Mouse (Mus musculus): ENCODE measurements at regions not wholly inside any gene's neighbourhood (a gene's known extent, or its start where the extent isn't known, plus 50 kb on each side); places are given as distances from the start of the nearest gene placed in this dataset.

DNA sequence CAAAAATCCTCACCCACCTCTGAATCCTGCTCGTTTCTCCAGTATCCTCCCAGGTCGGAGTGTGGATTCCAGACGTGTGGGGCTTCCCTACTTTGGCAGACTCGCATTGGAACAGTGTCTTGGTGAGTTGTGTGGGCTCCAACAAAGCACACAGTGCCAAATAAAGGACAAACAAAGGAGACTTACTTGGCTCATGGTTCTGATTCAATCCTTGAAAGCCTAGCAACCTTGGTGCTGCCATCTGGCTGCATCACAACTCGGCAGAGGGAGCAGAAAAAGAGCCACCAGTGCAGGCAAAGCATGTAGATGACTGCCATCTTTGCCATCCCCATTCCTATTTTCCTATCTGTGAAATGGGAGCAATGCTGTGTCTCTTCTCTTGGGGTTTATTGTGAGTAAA lies 64.0 kb downstream of the Il9r start:
- peak; percentile 90 for DNase-seq (ENCODE audit: low read depth)
- TF ChIP-seq POLR2A (IDR thresholded peaks at IDR 0.05; ENCODE audit: borderline replicate concordance, extremely low read depth, insufficient read depth, insufficient read length, poor library complexity, severe bottlenecking) (no peak), CTCF (IDR thresholded peaks at IDR 0.05; ENCODE audit: borderline replicate concordance, extremely low read depth, insufficient read depth, insufficient read length) (no peak)

- no peak for TF ChIP-seq CTCF (IDR thresholded peaks at IDR 0.05; ENCODE audit: borderline replicate concordance, extremely low read depth, insufficient read depth, insufficient read length)
- no peak for TF ChIP-seq POLR2A (IDR thresholded peaks at IDR 0.05; ENCODE audit: borderline replicate concordance, extremely low read depth, insufficient read depth, insufficient read length, poor library complexity, severe bottlenecking)
- DNase-seq (ENCODE audit: low read depth), result no peak
Measured at GRCm38 (mm10) chr11:32133996-32134395, 66.1 kb downstream of the Il9r start.

GRCm38 (mm10) chr11:32132008-32132615 lies 68.0 kb downstream of the Il9r start:
- DNase-seq (ENCODE audit: low read depth), result no peak

DNA sequence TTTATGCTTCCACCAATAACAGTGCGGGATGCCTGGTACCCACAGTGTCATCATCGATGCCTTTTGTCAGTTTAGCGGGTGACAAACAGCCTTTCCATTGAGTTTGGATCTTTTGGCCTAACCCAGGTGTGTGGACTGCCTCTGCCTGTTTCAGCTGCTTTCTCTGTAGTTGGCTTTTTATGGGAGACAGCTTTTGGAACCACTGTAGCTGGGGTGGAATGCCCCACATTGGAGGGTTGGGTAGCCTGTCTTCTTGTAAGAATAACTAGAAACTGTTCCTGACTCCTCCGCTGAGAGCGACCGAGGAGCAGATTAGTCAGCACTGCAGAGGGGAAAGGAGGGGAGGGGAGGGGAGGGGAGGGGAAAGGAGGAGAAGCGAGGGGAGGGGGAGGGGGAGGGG lies 71.5 kb downstream of the Il9r start:
- no peak for TF ChIP-seq POLR2A (IDR thresholded peaks at IDR 0.05; ENCODE audit: borderline replicate concordance, extremely low read depth, insufficient read depth, insufficient read length, poor library complexity, severe bottlenecking)
- no peak for TF ChIP-seq CTCF (IDR thresholded peaks at IDR 0.05; ENCODE audit: borderline replicate concordance, extremely low read depth, insufficient read depth, insufficient read length)
- no peak for DNase-seq (ENCODE audit: low read depth)

More at GRCm38 (mm10) chr11:32132008-32132615, 68.0 kb downstream of the Il9r start:
- TF ChIP-seq POLR2A (IDR thresholded peaks at IDR 0.05; ENCODE audit: borderline replicate concordance, extremely low read depth, insufficient read depth, insufficient read length, poor library complexity, severe bottlenecking) (no peak), CTCF (IDR thresholded peaks at IDR 0.05; ENCODE audit: borderline replicate concordance, extremely low read depth, insufficient read depth, insufficient read length) (peak; percentile 49; the same call in 1 of the 2 replicates)

GRCm38 (mm10) chr11:32128018-32128417 lies 72.1 kb downstream of the Il9r start:
- TF ChIP-seq POLR2A (IDR thresholded peaks at IDR 0.05; ENCODE audit: borderline replicate concordance, extremely low read depth, insufficient read depth, insufficient read length, poor library complexity, severe bottlenecking) (no peak), CTCF (IDR thresholded peaks at IDR 0.05; ENCODE audit: borderline replicate concordance, extremely low read depth, insufficient read depth, insufficient read length) (no peak)
- DNase-seq (ENCODE audit: low read depth), result no peak

DNA sequence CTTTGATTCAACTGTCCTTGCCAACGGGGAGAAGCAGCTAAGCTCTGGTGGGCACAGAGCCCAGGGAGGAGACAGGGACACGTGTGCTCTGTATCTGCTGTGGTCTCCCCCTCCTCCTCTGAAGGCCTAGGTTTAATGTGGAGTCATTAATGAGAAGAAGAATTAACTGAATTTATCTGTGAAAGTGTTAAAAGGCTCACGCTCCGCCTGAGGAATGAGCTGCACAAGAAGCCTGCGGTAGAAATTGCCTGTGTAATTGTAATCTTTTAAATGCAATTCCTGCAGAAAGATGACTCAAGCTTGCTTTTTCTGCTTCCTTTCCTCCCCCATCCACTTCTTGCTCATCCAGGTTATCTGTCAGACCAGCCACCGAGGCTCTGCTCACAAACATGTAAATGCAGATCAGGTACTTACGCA lies 72.7 kb downstream of the Il9r start:
- DNase-seq (ENCODE audit: low read depth), result peak; percentile 83
- no peak for TF ChIP-seq POLR2A (IDR thresholded peaks at IDR 0.05; ENCODE audit: borderline replicate concordance, extremely low read depth, insufficient read depth, insufficient read length, poor library complexity, severe bottlenecking)
- TF ChIP-seq CTCF (IDR thresholded peaks at IDR 0.05; ENCODE audit: borderline replicate concordance, extremely low read depth, insufficient read depth, insufficient read length), result no peak

- DNase-seq (ENCODE audit: low read depth), result no peak
- TF ChIP-seq CTCF (IDR thresholded peaks at IDR 0.05; ENCODE audit: borderline replicate concordance, extremely low read depth, insufficient read depth, insufficient read length) (no peak), POLR2A (IDR thresholded peaks at IDR 0.05; ENCODE audit: borderline replicate concordance, extremely low read depth, insufficient read depth, insufficient read length, poor library complexity, severe bottlenecking) (no peak)
Measured at GRCm38 (mm10) chr11:32126786-32127185, 73.3 kb downstream of the Il9r start.

- no peak for DNase-seq (ENCODE audit: low read depth)
- TF ChIP-seq CTCF (IDR thresholded peaks at IDR 0.05; ENCODE audit: borderline replicate concordance, extremely low read depth, insufficient read depth, insufficient read length), result no peak
- no peak for TF ChIP-seq POLR2A (IDR thresholded peaks at IDR 0.05; ENCODE audit: borderline replicate concordance, extremely low read depth, insufficient read depth, insufficient read length, poor library complexity, severe bottlenecking)
Measured at GRCm38 (mm10) chr11:32126311-32126698, 73.8 kb downstream of the Il9r start.

- no peak for TF ChIP-seq POLR2A (IDR thresholded peaks at IDR 0.05; ENCODE audit: borderline replicate concordance, extremely low read depth, insufficient read depth, insufficient read length, poor library complexity, severe bottlenecking)
- DNase-seq (ENCODE audit: low read depth), result no peak
Measured at GRCm38 (mm10) chr11:32125586-32126310, 74.3 kb downstream of the Il9r start.

GRCm38 (mm10) chr11:32120596-32120995 lies 79.5 kb downstream of the Il9r start:
- no peak for TF ChIP-seq POLR2A (IDR thresholded peaks at IDR 0.05; ENCODE audit: borderline replicate concordance, extremely low read depth, insufficient read depth, insufficient read length, poor library complexity, severe bottlenecking)
- no peak for TF ChIP-seq CTCF (IDR thresholded peaks at IDR 0.05; ENCODE audit: borderline replicate concordance, extremely low read depth, insufficient read depth, insufficient read length)
- DNase-seq (ENCODE audit: low read depth), result no peak

DNA sequence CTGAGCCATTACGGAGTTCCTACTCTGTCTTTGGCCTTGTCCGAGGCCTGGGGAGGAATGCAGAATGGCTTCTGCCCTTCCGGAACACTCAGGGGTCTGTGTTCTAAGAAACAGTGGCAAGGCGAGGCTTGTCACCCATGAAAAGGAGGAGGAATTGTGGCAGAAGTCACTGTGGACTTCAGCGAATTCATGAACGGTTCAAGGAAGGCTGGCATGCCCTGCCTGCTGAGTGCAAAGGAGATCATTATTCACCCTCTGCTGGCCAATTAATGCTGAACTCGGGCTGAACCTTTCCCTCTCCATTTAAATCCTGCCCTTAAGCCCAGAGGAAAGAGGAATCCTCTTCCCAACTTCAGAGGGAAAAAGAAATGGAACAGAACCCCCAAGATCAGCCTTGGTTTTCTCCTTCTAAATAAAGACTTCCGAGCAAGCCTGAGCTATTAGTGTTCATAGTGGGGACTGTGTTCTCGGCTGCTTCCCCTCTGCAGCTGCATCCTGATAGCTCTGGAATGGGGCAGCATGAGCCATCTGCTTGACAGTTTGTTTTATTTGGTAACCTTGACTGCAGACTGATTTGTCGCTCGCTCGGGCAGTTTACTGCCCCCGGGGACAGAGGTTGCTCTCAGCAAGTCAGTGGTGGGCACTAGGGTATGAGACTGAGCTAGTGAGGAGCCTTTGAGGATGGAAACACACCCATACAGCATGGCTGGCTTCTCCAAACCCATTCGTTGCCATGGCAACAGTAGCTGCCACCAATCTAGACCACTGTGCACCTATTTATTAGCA lies 81.0 kb downstream of the Il9r start:
- TF ChIP-seq CTCF (IDR thresholded peaks at IDR 0.05; ENCODE audit: borderline replicate concordance, extremely low read depth, insufficient read depth, insufficient read length) (peak; percentile 12; the same call in 1 of the 2 replicates), POLR2A (IDR thresholded peaks at IDR 0.05; ENCODE audit: borderline replicate concordance, extremely low read depth, insufficient read depth, insufficient read length, poor library complexity, severe bottlenecking) (no peak)
- DNase-seq (ENCODE audit: low read depth), result peak; percentile 81
